Mouse (Mus musculus): Measurements from ENCODE around the gene Slc22a23. TPM values are rescaled to one million over a fixed set of nuclear protein-coding genes. Genes with fewer than 3 reads are reported as not detected.

Gene Slc22a23
- polyA plus RNA-seq, 2 experiments = 6.4 to 16.6 TPM

DNA sequence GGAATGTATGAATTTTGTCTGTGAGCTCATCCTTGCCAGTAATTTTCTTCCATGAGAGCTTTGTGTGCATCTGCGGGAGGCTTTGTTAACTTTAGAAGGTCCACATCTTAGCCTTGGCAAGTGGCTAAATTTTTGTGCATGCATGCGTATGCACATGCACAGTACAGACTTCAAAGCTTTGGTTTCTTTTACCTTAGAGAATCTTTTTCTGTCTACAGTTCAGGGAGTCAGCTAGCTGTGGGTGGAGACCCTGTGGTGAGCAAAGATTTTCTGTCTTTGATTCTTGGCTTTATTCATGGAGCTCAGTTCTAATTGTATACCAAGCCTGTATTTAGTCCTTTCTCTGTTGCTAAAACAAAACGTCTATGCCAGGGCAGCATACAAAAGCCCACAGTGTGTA is 126.2 kb downstream of the Slc22a23 start:
- WGBS = 78% methylated on average over 3 of the region's 3 CpGs
- no peak for TF ChIP-seq POLR2A (IDR thresholded peaks at IDR 0.05; ENCODE audit: borderline replicate concordance, extremely low read depth, insufficient read depth, insufficient read length)
- ATAC-seq (ENCODE audit: low FRiP score, low read depth) = no peak

GRCm38 (mm10) chr13:34214855-34215254 is 130.1 kb downstream of the Slc22a23 start:
- 75% methylated on average over 3 of the region's 3 CpGs for WGBS
- 0 out of 2 replicates have a peak, but pooled peaks cover 2% of the 10 kb centered on the region for H3K4me1 ChIP-seq (ENCODE audit: control insufficient read depth, insufficient read depth, low read length)

More for the DNA sequence above, 126.2 kb downstream of the Slc22a23 start:
- H3K9ac ChIP-seq (ENCODE audit: low read depth, low read length, severe bottlenecking) = no peak overlapping the region
- no peak for DNase-seq (ENCODE audit: low spot score)
- no peak overlapping the region for H3K27ac ChIP-seq (replicated peaks; ENCODE audit: low read depth, low read length)
- H3K4me1 ChIP-seq (ENCODE audit: control insufficient read depth, insufficient read depth, low read length) = peaks cover 4% of the 10 kb centered on the region
- H3K4me2 ChIP-seq (replicated peaks; ENCODE audit: low read depth, low read length, severe bottlenecking) = no peak overlapping the region
- no peaks in the 10 kb centered on the region for H3K9me3 ChIP-seq (ENCODE audit: control insufficient read depth, low read length)
- H3K4me3 ChIP-seq (replicated peaks; ENCODE audit: low read length) = no peak overlapping the region
- H3K36me3 ChIP-seq (ENCODE audit: control insufficient read depth, insufficient read depth, low read length) = no peaks in the 10 kb centered on the region
- no peaks in the 10 kb centered on the region for H3K27me3 ChIP-seq (ENCODE audit: control insufficient read depth, insufficient read depth, low read length)

GRCm38 (mm10) chr13:34212735-34213212 is 132.2 kb downstream of the Slc22a23 start:
- Histone ChIP-seq H3K9me3 (ENCODE audit: control insufficient read depth, low read length) (no peaks in the 10 kb centered on the region), H3K4me3 (replicated peaks; ENCODE audit: low read length) (no peak overlapping the region), H3K27ac (replicated peaks; ENCODE audit: low read depth, low read length) (no peak overlapping the region), H3K36me3 (ENCODE audit: control insufficient read depth, insufficient read depth, low read length) (no peaks in the 10 kb centered on the region), H3K4me2 (replicated peaks; ENCODE audit: low read depth, low read length, severe bottlenecking) (no peak overlapping the region), H3K27me3 (ENCODE audit: control insufficient read depth, insufficient read depth, low read length) (no peaks in the 10 kb centered on the region), H3K4me1 (ENCODE audit: control insufficient read depth, insufficient read depth, low read length) (0 out of 2 replicates have a peak, but pooled peaks cover 2% of the 10 kb centered on the region), H3K9ac (ENCODE audit: low read depth, low read length, severe bottlenecking) (no peak overlapping the region)
- WGBS = 55% methylated on average over 10 of the region's 10 CpGs
- DNase-seq (ENCODE audit: low spot score) = peak; percentile 28
- ATAC-seq (ENCODE audit: low FRiP score, low read depth) = no peak
- TF ChIP-seq POLR2A (IDR thresholded peaks at IDR 0.05; ENCODE audit: borderline replicate concordance, extremely low read depth, insufficient read depth, insufficient read length) = no peak

More at GRCm38 (mm10) chr13:34214855-34215254, 130.1 kb downstream of the Slc22a23 start:
- Histone ChIP-seq H3K36me3 (ENCODE audit: control insufficient read depth, insufficient read depth, low read length) (no peaks in the 10 kb centered on the region), H3K9ac (ENCODE audit: low read depth, low read length, severe bottlenecking) (no peak overlapping the region), H3K9me3 (ENCODE audit: control insufficient read depth, low read length) (no peaks in the 10 kb centered on the region), H3K27ac (replicated peaks; ENCODE audit: low read depth, low read length) (no peak overlapping the region), H3K27me3 (ENCODE audit: control insufficient read depth, insufficient read depth, low read length) (no peaks in the 10 kb centered on the region), H3K4me3 (replicated peaks; ENCODE audit: low read length) (no peak overlapping the region), H3K4me2 (replicated peaks; ENCODE audit: low read depth, low read length, severe bottlenecking) (no peak overlapping the region)
- no peak for TF ChIP-seq POLR2A (IDR thresholded peaks at IDR 0.05; ENCODE audit: borderline replicate concordance, extremely low read depth, insufficient read depth, insufficient read length)
- ATAC-seq (ENCODE audit: low FRiP score, low read depth) (no peak), DNase-seq (ENCODE audit: low spot score) (no peak)

- Histone ChIP-seq H3K9me3 (ENCODE audit: control insufficient read depth, low read length) (no peaks in the 10 kb centered on the region), H3K4me3 (replicated peaks; ENCODE audit: low read length) (no peak overlapping the region), H3K4me2 (replicated peaks; ENCODE audit: low read depth, low read length, severe bottlenecking) (no peak overlapping the region), H3K4me1 (ENCODE audit: control insufficient read depth, insufficient read depth, low read length) (0 out of 2 replicates have a peak, but pooled peaks cover 2% of the 10 kb centered on the region), H3K27me3 (ENCODE audit: control insufficient read depth, insufficient read depth, low read length) (no peaks in the 10 kb centered on the region), H3K36me3 (ENCODE audit: control insufficient read depth, insufficient read depth, low read length) (no peaks in the 10 kb centered on the region), H3K9ac (ENCODE audit: low read depth, low read length, severe bottlenecking) (no peak overlapping the region), H3K27ac (replicated peaks; ENCODE audit: low read depth, low read length) (no peak overlapping the region)
- DNase-seq (ENCODE audit: low spot score) (no peak), ATAC-seq (ENCODE audit: low FRiP score, low read depth) (no peak)
- TF ChIP-seq POLR2A (IDR thresholded peaks at IDR 0.05; ENCODE audit: borderline replicate concordance, extremely low read depth, insufficient read depth, insufficient read length) = no peak
- WGBS = 67% methylated on average over 4 of the region's 4 CpGs
Observed at GRCm38 (mm10) chr13:34211261-34211775, 133.7 kb downstream of the Slc22a23 start.

GRCm38 (mm10) chr13:34207714-34208470 is 137.1 kb downstream of the Slc22a23 start:
- H3K9me3 ChIP-seq (ENCODE audit: control insufficient read depth, low read length) = no peaks in the 10 kb centered on the region
- 66% methylated on average over 6 of the region's 6 CpGs for WGBS
- 0 out of 2 replicates have a peak, but pooled peaks cover 2% of the 10 kb centered on the region for H3K36me3 ChIP-seq (ENCODE audit: control insufficient read depth, insufficient read depth, low read length)
- TF ChIP-seq POLR2A (IDR thresholded peaks at IDR 0.05; ENCODE audit: borderline replicate concordance, extremely low read depth, insufficient read depth, insufficient read length) = no peak
- H3K4me3 ChIP-seq (replicated peaks; ENCODE audit: low read length) = no peak overlapping the region
- no peak overlapping the region for H3K9ac ChIP-seq (ENCODE audit: low read depth, low read length, severe bottlenecking)
- no peak for ATAC-seq (ENCODE audit: low FRiP score, low read depth)
- no peak overlapping the region for H3K4me2 ChIP-seq (replicated peaks; ENCODE audit: low read depth, low read length, severe bottlenecking)
- H3K27me3 ChIP-seq (ENCODE audit: control insufficient read depth, insufficient read depth, low read length) = no peaks in the 10 kb centered on the region
- 0 out of 2 replicates have a peak, but pooled peaks cover 2% of the 10 kb centered on the region for H3K4me1 ChIP-seq (ENCODE audit: control insufficient read depth, insufficient read depth, low read length)
- no peak overlapping the region for H3K27ac ChIP-seq (replicated peaks; ENCODE audit: low read depth, low read length)
- DNase-seq (ENCODE audit: low spot score) = no peak
